Mouse (Mus musculus): ENCODE data around the gene Vmo1. TPM values are rescaled to one million over a fixed set of nuclear protein-coding genes. Genes with fewer than 3 reads are reported as not detected.

Vmo1 gene
- total and polyA plus RNA-seq, 2 experiments from 2014 or later: 0.24 TPM; not detected in 1

GRCm38 (mm10) chr11:70472716-70473115 is 41.7 kb downstream of the Vmo1 start:
- no peak for ATAC-seq

DNA sequence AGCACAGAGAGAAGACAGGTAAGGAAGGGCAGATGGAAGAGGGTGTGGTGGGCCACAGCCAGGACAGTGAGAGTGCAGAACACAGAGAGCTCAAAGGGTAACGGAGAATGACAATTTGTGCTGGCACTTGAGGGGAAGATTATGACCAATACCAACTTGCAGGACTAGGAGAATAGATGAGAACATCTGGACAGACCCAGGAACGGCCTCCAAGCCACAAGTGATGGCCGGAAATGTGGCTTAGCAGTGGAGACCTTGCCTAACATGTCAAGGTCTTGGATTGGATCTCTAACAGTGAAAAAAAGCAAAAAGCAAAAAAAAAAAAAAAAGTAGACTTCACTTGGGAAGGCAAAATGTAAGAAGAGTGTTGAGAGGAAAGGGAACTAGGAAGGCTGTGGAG is 44.7 kb downstream of the Vmo1 start:
- ATAC-seq (no peak), DNase-seq (no peak)
- Histone ChIP-seq H3K36me3 (ENCODE audit: insufficient read depth) (no peaks in the 10 kb centered on the region), H3K4me1 (ENCODE audit: insufficient read depth) (no peaks in the 10 kb centered on the region), H3K27ac (ENCODE audit: low read depth, low read length) (no peak overlapping the region), H3K4me2 (ENCODE audit: low read depth) (no peak overlapping the region), H3K9me3 (ENCODE audit: low read length) (no peaks in the 10 kb centered on the region), H3K9ac (no peak overlapping the region), H3K27me3 (ENCODE audit: insufficient read depth, low read length) (no peaks in the 10 kb centered on the region), H3K4me3 (ENCODE audit: low read depth, low read length) (no peak overlapping the region)
- WGBS: 86% methylated on average over 3 of the region's 3 CpGs
- no peak for TF ChIP-seq CTCF (IDR thresholded peaks at IDR 0.05; ENCODE audit: low read depth)

More at GRCm38 (mm10) chr11:70472716-70473115, 41.7 kb downstream of the Vmo1 start:
- H3K36me3 ChIP-seq (ENCODE audit: insufficient read depth): no peaks in the 10 kb centered on the region
- DNase-seq: no peak
- no peaks in the 10 kb centered on the region for H3K4me1 ChIP-seq (ENCODE audit: insufficient read depth)
- no peak overlapping the region for H3K4me2 ChIP-seq (ENCODE audit: low read depth)
- no peak for TF ChIP-seq CTCF (IDR thresholded peaks at IDR 0.05; ENCODE audit: low read depth)
- no peak overlapping the region for H3K9ac ChIP-seq
- no peak overlapping the region for H3K27ac ChIP-seq (ENCODE audit: low read depth, low read length)
- no peaks in the 10 kb centered on the region for H3K27me3 ChIP-seq (ENCODE audit: insufficient read depth, low read length)
- no peaks in the 10 kb centered on the region for H3K9me3 ChIP-seq (ENCODE audit: low read length)
- no peak overlapping the region for H3K4me3 ChIP-seq (ENCODE audit: low read depth, low read length)

- DNase-seq (no peak), ATAC-seq (no peak)
- 85% methylated on average over 5 of the region's 5 CpGs for WGBS
- H3K27ac ChIP-seq (ENCODE audit: low read depth, low read length): no peak overlapping the region
- H3K4me1 ChIP-seq (ENCODE audit: insufficient read depth): no peaks in the 10 kb centered on the region
- no peaks in the 10 kb centered on the region for H3K9me3 ChIP-seq (ENCODE audit: low read length)
- H3K4me2 ChIP-seq (ENCODE audit: low read depth): no peak overlapping the region
- H3K4me3 ChIP-seq (ENCODE audit: low read depth, low read length): no peak overlapping the region
- TF ChIP-seq CTCF (IDR thresholded peaks at IDR 0.05; ENCODE audit: low read depth): no peak
- no peak overlapping the region for H3K9ac ChIP-seq
- no peaks in the 10 kb centered on the region for H3K27me3 ChIP-seq (ENCODE audit: insufficient read depth, low read length)
- no peaks in the 10 kb centered on the region for H3K36me3 ChIP-seq (ENCODE audit: insufficient read depth)
Observed at GRCm38 (mm10) chr11:70467902-70468619, 46.4 kb downstream of the Vmo1 start.

- Histone ChIP-seq H3K36me3 (ENCODE audit: insufficient read depth) (no peaks in the 10 kb centered on the region), H3K4me3 (ENCODE audit: low read depth, low read length) (peak overlapping the region; percentile 18; the same call in 1 of the 2 replicates), H3K4me2 (ENCODE audit: low read depth) (peak overlapping the region; percentile 54), H3K27ac (ENCODE audit: low read depth, low read length) (no peak overlapping the region), H3K9me3 (ENCODE audit: low read length) (no peaks in the 10 kb centered on the region), H3K9ac (peak overlapping the region; percentile 41; the same call in 1 of the 2 replicates), H3K4me1 (ENCODE audit: insufficient read depth) (no peaks in the 10 kb centered on the region), H3K27me3 (ENCODE audit: insufficient read depth, low read length) (no peaks in the 10 kb centered on the region)
- ATAC-seq (no peak), DNase-seq (peak; percentile 38)
- 6% methylated on average over 23 of the region's 23 CpGs for WGBS
- TF ChIP-seq CTCF (IDR thresholded peaks at IDR 0.05; ENCODE audit: low read depth): no peak
Observed at GRCm38 (mm10) chr11:70465824-70466223, 48.6 kb downstream of the Vmo1 start.

DNA sequence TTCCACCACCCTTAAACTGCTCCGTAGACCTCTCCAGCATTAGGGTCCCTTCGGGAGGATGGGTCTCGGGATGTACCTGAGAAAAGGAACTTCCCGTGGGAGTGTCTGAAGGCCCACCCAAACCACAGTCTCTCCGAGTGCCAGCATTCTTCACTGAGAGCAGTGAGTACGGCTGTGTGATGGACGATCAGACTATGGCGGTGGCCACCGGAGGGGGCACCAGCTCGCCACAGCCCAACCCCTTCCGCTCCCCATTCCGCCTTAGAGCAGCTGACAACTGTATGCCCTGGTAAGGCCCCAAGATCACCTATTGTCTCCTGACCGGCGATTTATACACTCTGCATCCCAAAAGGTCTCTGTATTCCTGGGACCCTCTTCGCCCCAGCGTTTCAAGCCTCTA is 49.2 kb downstream of the Vmo1 start:
- H3K4me2 ChIP-seq (ENCODE audit: low read depth): peak overlapping the region; percentile 54
- peak overlapping the region; percentile 18; the same call in 1 of the 2 replicates for H3K4me3 ChIP-seq (ENCODE audit: low read depth, low read length)
- no peaks in the 10 kb centered on the region for H3K4me1 ChIP-seq (ENCODE audit: insufficient read depth)
- 22% methylated on average over 16 of the region's 16 CpGs for WGBS
- no peaks in the 10 kb centered on the region for H3K9me3 ChIP-seq (ENCODE audit: low read length)
- DNase-seq: no peak
- peak; percentile 11; the same call in 1 of the 2 replicates for TF ChIP-seq CTCF (IDR thresholded peaks at IDR 0.05; ENCODE audit: low read depth)
- no peaks in the 10 kb centered on the region for H3K36me3 ChIP-seq (ENCODE audit: insufficient read depth)
- H3K27me3 ChIP-seq (ENCODE audit: insufficient read depth, low read length): no peaks in the 10 kb centered on the region; the same call in 1 of the 2 replicates
- ATAC-seq: no peak
- H3K27ac ChIP-seq (ENCODE audit: low read depth, low read length): no peak overlapping the region
- 0 out of 2 replicates have a peak overlapping the region, but pooled peaks have one; percentile 41 for H3K9ac ChIP-seq

- no peak overlapping the region for H3K9ac ChIP-seq
- H3K9me3 ChIP-seq (ENCODE audit: low read length): no peaks in the 10 kb centered on the region
- ATAC-seq (no peak), DNase-seq (no peak)
- WGBS: 82% methylated on average over 5 of the region's 5 CpGs
- no peak overlapping the region for H3K4me2 ChIP-seq (ENCODE audit: low read depth)
- H3K27me3 ChIP-seq (ENCODE audit: insufficient read depth, low read length): peaks cover 2% of the 10 kb centered on the region; the same call in 1 of the 2 replicates
- no peak overlapping the region for H3K27ac ChIP-seq (ENCODE audit: low read depth, low read length)
- TF ChIP-seq CTCF (IDR thresholded peaks at IDR 0.05; ENCODE audit: low read depth): no peak
- no peak overlapping the region for H3K4me3 ChIP-seq (ENCODE audit: low read depth, low read length)
- H3K4me1 ChIP-seq (ENCODE audit: insufficient read depth): no peaks in the 10 kb centered on the region
- H3K36me3 ChIP-seq (ENCODE audit: insufficient read depth): no peaks in the 10 kb centered on the region
Observed at GRCm38 (mm10) chr11:70463970-70464369, 50.4 kb downstream of the Vmo1 start.

Other genes with a start within 250 kb of the Vmo1 start
- 0.10 TPM in 1 of 2 replicates, not detected in the other for gene Alox12e, start 192.0 kb downstream of the Vmo1 start, total RNA-seq (2014; rRNA removed)
- gene Alox12e, start 192.0 kb downstream of the Vmo1 start, polyA plus RNA-seq (2015; fragmentation: Nextera tagmentation; extraction: Ambion mirVana): 0.08 TPM in 2 replicates
- not detected in 2 replicates for gene Alox15, start 162.6 kb downstream of the Vmo1 start, total RNA-seq (2014; rRNA removed)
- 0.09 TPM in 1 of 2 replicates, not detected in the other for gene Alox15, start 162.6 kb downstream of the Vmo1 start, polyA plus RNA-seq (2015; fragmentation: Nextera tagmentation; extraction: Ambion mirVana)
- 24.5 and 30.7 TPM in 2 replicates for gene Pelp1, start 104.6 kb downstream of the Vmo1 start, total RNA-seq (2014; rRNA removed)
- gene Pelp1, start 104.6 kb downstream of the Vmo1 start, polyA plus RNA-seq (2015; fragmentation: Nextera tagmentation; extraction: Ambion mirVana): 21.0 and 31.3 TPM in 2 replicates
- 71.9 and 74.4 TPM in 2 replicates for gene Arrb2, start 82.0 kb downstream of the Vmo1 start, total RNA-seq (2014; rRNA removed)
- 39.6 and 44.9 TPM in 2 replicates for gene Arrb2, start 82.0 kb downstream of the Vmo1 start, polyA plus RNA-seq (2015; fragmentation: Nextera tagmentation; extraction: Ambion mirVana)
- gene Med11, start 62.7 kb downstream of the Vmo1 start, total RNA-seq (2014; rRNA removed): 21.2 and 41.3 TPM in 2 replicates
- 35.3 and 35.6 TPM in 2 replicates for gene Med11, start 62.7 kb downstream of the Vmo1 start, polyA plus RNA-seq (2015; fragmentation: Nextera tagmentation; extraction: Ambion mirVana)
- gene Zmynd15, start 55.2 kb downstream of the Vmo1 start, total RNA-seq (2014; rRNA removed): 0.54 and 1.1 TPM in 2 replicates
- 0.24 and 0.84 TPM in 2 replicates for gene Zmynd15, start 55.2 kb downstream of the Vmo1 start, polyA plus RNA-seq (2015; fragmentation: Nextera tagmentation; extraction: Ambion mirVana)
- gene Cxcl16, start 54.6 kb downstream of the Vmo1 start, total RNA-seq (2014; rRNA removed): 2.2 and 2.3 TPM in 2 replicates
- gene Cxcl16, start 54.6 kb downstream of the Vmo1 start, polyA plus RNA-seq (2015; fragmentation: Nextera tagmentation; extraction: Ambion mirVana): 2.0 and 2.4 TPM in 2 replicates
- gene Tm4sf5, start 9.4 kb downstream of the Vmo1 start, total RNA-seq (2014; rRNA removed): 2.8 and 6.3 TPM in 2 replicates
- 7.5 and 11.6 TPM in 2 replicates for gene Tm4sf5, start 9.4 kb downstream of the Vmo1 start, polyA plus RNA-seq (2015; fragmentation: Nextera tagmentation; extraction: Ambion mirVana)
- not detected in 2 replicates for gene Gltpd2, start 4.6 kb upstream of the Vmo1 start, total RNA-seq (2014; rRNA removed)
- gene Gltpd2, start 4.6 kb upstream of the Vmo1 start, polyA plus RNA-seq (2015; fragmentation: Nextera tagmentation; extraction: Ambion mirVana): 0.18 and 0.25 TPM in 2 replicates
- gene Psmb6, start 10.8 kb upstream of the Vmo1 start, total RNA-seq (2014; rRNA removed): 428 and 451 TPM in 2 replicates
- 820 and 1,026 TPM in 2 replicates for gene Psmb6, start 10.8 kb upstream of the Vmo1 start, polyA plus RNA-seq (2015; fragmentation: Nextera tagmentation; extraction: Ambion mirVana)
- gene Gm40193, start 18.3 kb upstream of the Vmo1 start, total RNA-seq (2014; rRNA removed): not detected in 2 replicates
- not detected in 2 replicates for gene Gm40193, start 18.3 kb upstream of the Vmo1 start, polyA plus RNA-seq (2015; fragmentation: Nextera tagmentation; extraction: Ambion mirVana)
- gene Pld2, start 25.4 kb upstream of the Vmo1 start, total RNA-seq (2014; rRNA removed): 33.7 and 40.5 TPM in 2 replicates
- gene Pld2, start 25.4 kb upstream of the Vmo1 start, polyA plus RNA-seq (2015; fragmentation: Nextera tagmentation; extraction: Ambion mirVana): 8.4 and 11.6 TPM in 2 replicates
- gene Mink1, start 48.3 kb upstream of the Vmo1 start, total RNA-seq (2014; rRNA removed): 63.5 and 81.2 TPM in 2 replicates
- 9.5 and 15.0 TPM in 2 replicates for gene Mink1, start 48.3 kb upstream of the Vmo1 start, polyA plus RNA-seq (2015; fragmentation: Nextera tagmentation; extraction: Ambion mirVana)
- gene 4930544D05Rik, start 101.2 kb upstream of the Vmo1 start, total RNA-seq (2014; rRNA removed): 0.31 and 0.48 TPM in 2 replicates
- not detected in 2 replicates for gene 4930544D05Rik, start 101.2 kb upstream of the Vmo1 start, polyA plus RNA-seq (2015; fragmentation: Nextera tagmentation; extraction: Ambion mirVana)
- 0.92 TPM in 1 of 2 replicates, not detected in the other for gene Chrne, start 104.6 kb upstream of the Vmo1 start, total RNA-seq (2014; rRNA removed)
- gene Chrne, start 104.6 kb upstream of the Vmo1 start, polyA plus RNA-seq (2015; fragmentation: Nextera tagmentation; extraction: Ambion mirVana): 0.58 and 1.0 TPM in 2 replicates
- gene Gp1ba, start 124.5 kb upstream of the Vmo1 start, total RNA-seq (2014; rRNA removed): 0.10 TPM in 1 of 2 replicates, not detected in the other
- 0.08 and 0.18 TPM in 2 replicates for gene Gp1ba, start 124.5 kb upstream of the Vmo1 start, polyA plus RNA-seq (2015; fragmentation: Nextera tagmentation; extraction: Ambion mirVana)
- gene Rnf167, start 132.6 kb upstream of the Vmo1 start, total RNA-seq (2014; rRNA removed): 63.2 and 76.4 TPM in 2 replicates
- gene Rnf167, start 132.6 kb upstream of the Vmo1 start, polyA plus RNA-seq (2015; fragmentation: Nextera tagmentation; extraction: Ambion mirVana): 102 and 109 TPM in 2 replicates
- 133 and 134 TPM in 2 replicates for gene Slc25a11, start 132.9 kb upstream of the Vmo1 start, total RNA-seq (2014; rRNA removed)
- 151 and 160 TPM in 2 replicates for gene Slc25a11, start 132.9 kb upstream of the Vmo1 start, polyA plus RNA-seq (2015; fragmentation: Nextera tagmentation; extraction: Ambion mirVana)
- 386 and 408 TPM in 2 replicates for gene Pfn1, start 140.0 kb upstream of the Vmo1 start, total RNA-seq (2014; rRNA removed)
- gene Pfn1, start 140.0 kb upstream of the Vmo1 start, polyA plus RNA-seq (2015; fragmentation: Nextera tagmentation; extraction: Ambion mirVana): 687 and 843 TPM in 2 replicates
- gene Eno3, start 142.6 kb upstream of the Vmo1 start, total RNA-seq (2014; rRNA removed): 7.4 and 14.6 TPM in 2 replicates
- gene Eno3, start 142.6 kb upstream of the Vmo1 start, polyA plus RNA-seq (2015; fragmentation: Nextera tagmentation; extraction: Ambion mirVana): 4.3 and 5.5 TPM in 2 replicates
- 49.2 and 57.1 TPM in 2 replicates for gene Spag7, start 154.8 kb upstream of the Vmo1 start, total RNA-seq (2014; rRNA removed)
- gene Spag7, start 154.8 kb upstream of the Vmo1 start, polyA plus RNA-seq (2015; fragmentation: Nextera tagmentation; extraction: Ambion mirVana): 56.6 and 116 TPM in 2 replicates
- 12.8 and 17.3 TPM in 2 replicates for gene Camta2, start 173.5 kb upstream of the Vmo1 start, total RNA-seq (2014; rRNA removed)
- gene Camta2, start 173.5 kb upstream of the Vmo1 start, polyA plus RNA-seq (2015; fragmentation: Nextera tagmentation; extraction: Ambion mirVana): 11.1 and 17.7 TPM in 2 replicates
- 0.62 and 0.69 TPM in 2 replicates for gene Inca1, start 185.5 kb upstream of the Vmo1 start, total RNA-seq (2014; rRNA removed)
- 1.5 and 2.1 TPM in 2 replicates for gene Inca1, start 185.5 kb upstream of the Vmo1 start, polyA plus RNA-seq (2015; fragmentation: Nextera tagmentation; extraction: Ambion mirVana)
- gene Kif1c, start 185.9 kb upstream of the Vmo1 start, total RNA-seq (2014; rRNA removed): 16.8 and 25.9 TPM in 2 replicates
- gene Kif1c, start 185.9 kb upstream of the Vmo1 start, polyA plus RNA-seq (2015; fragmentation: Nextera tagmentation; extraction: Ambion mirVana): 1.1 and 1.2 TPM in 2 replicates
- 13.4 and 14.8 TPM in 2 replicates for gene Zfp3, start 249.6 kb upstream of the Vmo1 start, total RNA-seq (2014; rRNA removed)
- gene Zfp3, start 249.6 kb upstream of the Vmo1 start, polyA plus RNA-seq (2015; fragmentation: Nextera tagmentation; extraction: Ambion mirVana): 13.5 and 15.1 TPM in 2 replicates